Mouse (Mus musculus) heart, postnatal 0 days (tissue): ENCODE measurements around the gene Ap1ar.

Source experiments
- CTCF ChIP-seq: IDR thresholded peaks from 2 replicates; pipeline ENCODE4 v1.5.1; 2016; ENCODE audit warnings: antibody characterized with exemption, control low read depth, low read depth
- EP300 ChIP-seq: IDR thresholded peaks from 2 replicates; pipeline ENCODE4 v1.6.1; 2016; ENCODE audit warnings: antibody characterized with exemption, low read depth

- no peak for TF ChIP-seq CTCF
- TF ChIP-seq EP300 = no peak
Measured at GRCm38 (mm10) chr3:127791056-127791483, 46.3 kb downstream of the Ap1ar start.
